Mouse (Mus musculus) lung, embryonic 16.5 days (tissue): Measurements from ENCODE around the gene Gm10118. TPM values are rescaled to one million over a fixed set of nuclear protein-coding genes. Genes with fewer than 3 reads are reported as not detected.

Source experiments
- ATAC-seq: fragments of 200-750 bp; cut with Nextera tagmentation; 2 replicates; pipeline ENCODE4 v1.8.0; 2017; ENCODE audit warnings: low read depth, mild to moderate bottlenecking, moderate library complexity
- H3K27ac ChIP-seq: fragments of 300-500 bp; sonication (generic); 2 replicates; pipeline ENCODE4 v1.5.1; 2014; ENCODE audit warnings: mild to moderate bottlenecking, control low read depth, low read length
- H3K27me3 ChIP-seq: fragments of 300-500 bp; sonication (generic); 2 replicates; pipeline ENCODE4 v1.6.1; 2014; ENCODE audit warnings: low read depth, low read length, mixed read lengths; ENCODE audit not compliant: control insufficient read depth, insufficient read depth
- H3K36me3 ChIP-seq: fragments of 300-500 bp; sonication (generic); 2 replicates; pipeline ENCODE4 v1.6.1; 2014; ENCODE audit warnings: low read length; ENCODE audit not compliant: control insufficient read depth, insufficient read depth
- H3K4me1 ChIP-seq: fragments of 300-500 bp; sonication (generic); replicated peaks from 2 replicates; pipeline ENCODE4 v1.6.1; 2014; ENCODE audit warnings: low read length, mixed read lengths; ENCODE audit not compliant: control insufficient read depth, insufficient read depth
- H3K4me2 ChIP-seq: fragments of 300-500 bp; sonication (generic); 2 replicates; pipeline ENCODE4 v1.6.1; 2014; ENCODE audit warnings: low read depth, low read length, control low read depth
- H3K4me3 ChIP-seq: fragments of 300-500 bp; sonication (generic); 2 replicates; pipeline ENCODE4 v1.5.1; 2014; ENCODE audit warnings: mild to moderate bottlenecking, low read length, control low read depth
- H3K9ac ChIP-seq: fragments of 300-500 bp; sonication (generic); 2 replicates; pipeline ENCODE4 v1.6.1; 2014; ENCODE audit warnings: low read length, control low read depth
- H3K9me3 ChIP-seq: fragments of 300-500 bp; sonication (generic); 2 replicates; pipeline ENCODE4 v1.6.1; 2016; ENCODE audit warnings: low read length; ENCODE audit not compliant: control insufficient read depth
- WGBS: fragments of 180-500 bp; shearing (Covaris S2); extraction: QIAGEN DNeasy Blood & Tissue Kit; methylation state at CpG from one replicate; pipeline ENCODE4 v1.1.7; 2014; 5-methylcytosine and 5-hydroxymethylcytosine counted together
- polyA plus RNA-seq: library from polyadenylated mRNA; unstranded; fragments of >200 nt; fragmentation: Nextera tagmentation; extraction: Ambion mirVana; gene quantifications from 2 replicates; pipeline ENCODE4 v1.2.1, GENCODE M21; 2015

Gm10118 gene
- polyA plus RNA-seq, 1 experiment from 2014 or later, result 0.15 TPM

GRCm38 (mm10) chr10:63899891-63900290, 27.3 kb downstream of the Gm10118 start:
- no peak overlapping the region for H3K27ac ChIP-seq
- no peaks in the 10 kb centered on the region for H3K4me1 ChIP-seq
- H3K36me3 ChIP-seq, result no peaks in the 10 kb centered on the region
- no peak for ATAC-seq
- H3K9ac ChIP-seq, result no peak overlapping the region
- no peaks in the 10 kb centered on the region for H3K27me3 ChIP-seq
- H3K4me3 ChIP-seq, result no peak overlapping the region
- no peak overlapping the region for H3K4me2 ChIP-seq
- H3K9me3 ChIP-seq, result no peaks in the 10 kb centered on the region; the same call in 1 of the 2 replicates

GRCm38 (mm10) chr10:63894612-63895011, 32.6 kb downstream of the Gm10118 start:
- H3K4me3 ChIP-seq, result no peak overlapping the region

GRCm38 (mm10) chr10:63886449-63887088, 40.7 kb downstream of the Gm10118 start:
- 42% methylated on average over 23 of the region's 23 CpGs for WGBS
- Histone ChIP-seq H3K4me1 (no peaks in the 10 kb centered on the region), H3K9ac (peak overlapping the region; percentile 4), H3K4me2 (peak overlapping the region; percentile 42), H3K27ac (0 out of 2 replicates have a peak overlapping the region, but pooled peaks have one; percentile 0), H3K9me3 (no peaks in the 10 kb centered on the region), H3K4me3 (peak overlapping the region; percentile 26), H3K36me3 (no peaks in the 10 kb centered on the region), H3K27me3 (no peaks in the 10 kb centered on the region)
- ATAC-seq, result peak; percentile 74

More at GRCm38 (mm10) chr10:63894612-63895011, 32.6 kb downstream of the Gm10118 start:
- Histone ChIP-seq H3K9me3 (no peaks in the 10 kb centered on the region; the same call in 1 of the 2 replicates), H3K27ac (no peak overlapping the region), H3K27me3 (no peaks in the 10 kb centered on the region), H3K4me1 (no peaks in the 10 kb centered on the region), H3K4me2 (no peak overlapping the region), H3K9ac (no peak overlapping the region), H3K36me3 (no peaks in the 10 kb centered on the region)
- WGBS, result 90% methylated on average over 5 of the region's 5 CpGs
- no peak for ATAC-seq

GRCm38 (mm10) chr10:63880462-63880903, 46.8 kb downstream of the Gm10118 start:
- H3K27me3 ChIP-seq, result no peaks in the 10 kb centered on the region
- H3K4me3 ChIP-seq, result no peak overlapping the region
- 0 out of 2 replicates have a peak, but pooled peaks cover 3% of the 10 kb centered on the region for H3K4me1 ChIP-seq
- ATAC-seq, result peak; percentile 94
- H3K36me3 ChIP-seq, result no peaks in the 10 kb centered on the region
- no peak overlapping the region for H3K4me2 ChIP-seq
- peak overlapping the region; percentile 80 for H3K27ac ChIP-seq
- no peak overlapping the region for H3K9ac ChIP-seq
- 65% methylated on average over 5 of the region's 5 CpGs for WGBS
- H3K9me3 ChIP-seq, result no peaks in the 10 kb centered on the region

Other genes starting within 250 kb of the Gm10118 start
- 2.6 and 2.8 TPM in 2 replicates for gene Lrrtm3, start 162.8 kb upstream of the Gm10118 start, polyA plus RNA-seq